Mouse (Mus musculus): ENCODE measurements around the gene Zg16.

DNA sequence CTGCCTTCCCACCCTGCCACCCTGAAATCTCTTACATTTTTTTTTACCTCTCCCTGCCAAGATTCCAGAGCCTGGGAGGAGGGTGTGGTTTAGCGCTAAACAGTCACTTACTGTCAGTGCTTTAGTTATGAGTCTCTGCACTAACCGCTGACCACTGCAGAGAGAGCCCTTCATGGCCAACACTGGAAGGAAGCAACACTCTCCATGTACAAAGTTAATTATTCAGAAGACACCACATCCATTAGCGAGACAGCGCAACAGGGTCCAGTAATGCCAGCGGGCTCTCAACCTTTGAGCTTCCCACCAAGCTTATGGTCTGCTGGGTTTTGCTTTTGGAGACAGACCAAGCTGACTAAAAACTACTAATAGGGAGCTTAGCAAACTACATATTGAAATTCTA, 10.9 kb downstream of the Zg16 start:
- TF ChIP-seq MAX (IDR thresholded peaks at IDR 0.05; ENCODE audit: low read depth) (no peak), POLR2A (IDR thresholded peaks at IDR 0.05; ENCODE audit: insufficient read length, low read depth) (no peak), POLR2AphosphoS2 (IDR thresholded peaks at IDR 0.05; ENCODE audit: insufficient read length, low read depth) (no peak), MYOD1 (IDR thresholded peaks at IDR 0.05; ENCODE audit: control insufficient read depth in 1 of 3, insufficient read length in 2 of 3, low read depth in 2 of 3) (no peak)
